Comparison of ENCODE assay signal across 8 mouse cellular contexts in the genomic region with DNA sequence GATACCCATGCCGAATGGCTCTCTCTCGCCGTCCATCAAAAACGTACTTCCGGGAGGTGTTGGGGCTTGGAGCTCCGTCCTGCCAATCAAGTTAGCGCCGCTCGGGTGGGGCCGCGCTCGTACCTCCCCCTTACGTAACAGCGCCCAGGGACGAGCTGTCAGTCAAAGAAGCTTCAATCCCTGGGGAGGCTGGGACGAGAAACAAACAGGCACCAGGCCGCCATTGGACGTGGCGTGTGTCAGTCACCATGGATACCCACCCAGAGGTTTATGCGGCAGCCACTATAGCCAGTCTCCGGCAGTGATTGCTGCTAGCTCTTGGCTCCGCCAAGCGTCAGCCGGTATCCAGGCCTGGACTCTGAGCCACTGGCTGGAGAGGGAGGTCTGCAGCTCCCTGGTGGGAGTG.
DNase-seq lines count a peak whose midpoint lies in the region; ATAC-seq lines count a peak whose summit lies in the region.

No protein-coding gene starts in this region.

- under 1% methylated on average over 24 of the region's 24 CpGs for WGBS in heart, embryonic 14.5 days
- 0% methylated on average over 24 of the region's 24 CpGs for WGBS in liver, embryonic 13.5 days (ENCODE audit: insufficient replicate concordance)
- 0% methylated on average over 24 of the region's 24 CpGs for WGBS in stomach, embryonic 16.5 days

- peak; percentile 96 for DNase-seq in c-Kit-negative CD71-positive TER-119-positive erythroid progenitor cells, embryonic 14.5 days (ENCODE audit: low read depth, low spot score)
- peak; percentile 99 for DNase-seq in fibroblast of lung, adult 2 months (ENCODE audit: low read depth)
- DNase-seq in kidney, postnatal 14 days, result peak; percentile 100
- peak; percentile 98 for DNase-seq in liver, embryonic 13.5 days
- peak; percentile 99 for DNase-seq in neural tube, embryonic 10.5 days (ENCODE audit: extremely low spot score, low spot score)

- H3K27me3 ChIP-seq in heart, embryonic 14.5 days (ENCODE audit: control insufficient read depth, insufficient read depth, low read length), result no peaks in the 10 kb centered on the region
- H3K27me3 ChIP-seq in liver, embryonic 13.5 days, result no peaks in the 10 kb centered on the region
- no peaks in the 10 kb centered on the region for H3K27me3 ChIP-seq in stomach, embryonic 16.5 days (ENCODE audit: control insufficient read depth, insufficient read depth, low read length)

- peak overlapping the region; percentile 30 to 94 for H3K4me3 ChIP-seq in heart, embryonic 14.5 days (ENCODE audit: control insufficient read depth in 1 of 2, insufficient read depth in 1 of 2, low read depth in 1 of 2, low read length in 2 of 2)
- H3K4me3 ChIP-seq in liver, embryonic 13.5 days (replicated peaks), result peak overlapping the region; percentile 86
- peak overlapping the region; percentile 88 for H3K4me3 ChIP-seq in stomach, embryonic 16.5 days (replicated peaks; ENCODE audit: low read length)

- H3K36me3 ChIP-seq in heart, embryonic 14.5 days (ENCODE audit: control insufficient read depth, insufficient read depth, low read length), result peaks cover 9% of the 10 kb centered on the region
- H3K36me3 ChIP-seq in liver, embryonic 13.5 days, result no peaks in the 10 kb centered on the region
- H3K36me3 ChIP-seq in stomach, embryonic 16.5 days (ENCODE audit: control insufficient read depth, insufficient read depth, low read length), result no peaks in the 10 kb centered on the region

- peak overlapping the region in 1 of 2 experiments; percentile 54; a peak in 2 of 4 replicates for H3K27ac ChIP-seq in heart, embryonic 14.5 days (replicated peaks in 1 of 2; ENCODE audit: control insufficient read depth in 1 of 2, insufficient read depth in 1 of 2, low read depth in 2 of 2, low read length in 2 of 2)
- no peak overlapping the region for H3K27ac ChIP-seq in liver, embryonic 13.5 days
- peak overlapping the region; percentile 43 for H3K27ac ChIP-seq in stomach, embryonic 16.5 days (ENCODE audit: low read length)

- ATAC-seq in CD4-positive, CD25-positive, alpha-beta regulatory T cell, adult 4 months, result peak; percentile 96
- ATAC-seq in heart, embryonic 14.5 days (ENCODE audit: insufficient number of reproducible peaks, insufficient read depth, low FRiP score, low read depth), result peak; percentile 99
- ATAC-seq in liver, embryonic 13.5 days (ENCODE audit: low read depth), result peak; percentile 99
- ATAC-seq in stomach, embryonic 16.5 days (ENCODE audit: insufficient read depth, low FRiP score), result peak; percentile 99

- H3K9ac ChIP-seq in heart, embryonic 14.5 days (ENCODE audit: low read length), result peak overlapping the region; percentile 47
- peak overlapping the region; percentile 52 for H3K9ac ChIP-seq in liver, embryonic 13.5 days
- peak overlapping the region; percentile 61 for H3K9ac ChIP-seq in stomach, embryonic 16.5 days (ENCODE audit: low read length)

- no peaks in the 10 kb centered on the region for H3K9me3 ChIP-seq in heart, embryonic 14.5 days (ENCODE audit: control insufficient read depth, low read length)
- no peaks in the 10 kb centered on the region for H3K9me3 ChIP-seq in liver, embryonic 13.5 days (replicated peaks)
- no peaks in the 10 kb centered on the region for H3K9me3 ChIP-seq in stomach, embryonic 16.5 days (replicated peaks; ENCODE audit: control insufficient read depth, low read length)

- peaks cover 0 to 14% of the 10 kb centered on the region in 2 experiments; a peak in 3 of 4 replicates for H3K4me1 ChIP-seq in heart, embryonic 14.5 days (ENCODE audit: control insufficient read depth in 2 of 2, insufficient read depth in 2 of 2, low read length in 2 of 2)
- H3K4me1 ChIP-seq in liver, embryonic 13.5 days (replicated peaks), result peaks cover 20% of the 10 kb centered on the region
- peaks cover 5% of the 10 kb centered on the region; the same call in 1 of the 2 replicates for H3K4me1 ChIP-seq in stomach, embryonic 16.5 days (ENCODE audit: control insufficient read depth, insufficient read depth, low read length)

- peak overlapping the region; percentile 56 for H3K4me2 ChIP-seq in heart, embryonic 14.5 days (ENCODE audit: low read length)
- H3K4me2 ChIP-seq in liver, embryonic 13.5 days, result peak overlapping the region; percentile 91
- peak overlapping the region; percentile 46 for H3K4me2 ChIP-seq in stomach, embryonic 16.5 days (ENCODE audit: low read depth, low read length)
